Mouse (Mus musculus) heart, adult 2 months (tissue): Measurements from ENCODE around the gene Shisal2b. TPM values are rescaled to one million over a fixed set of nuclear protein-coding genes. Genes with fewer than 3 reads are reported as not detected.
"Not testable (repeated sequence)": the region's sequence is repeated elsewhere in the genome, so short reads cannot be mapped to it uniquely, and the experiment has no call there.

Source experiments
- DNase-seq, 2 experiments: peaks; one replicate each; pipeline ENCODE4 v3.0.0; 2021
- H3K27ac ChIP-seq: fragments of 200-600 bp; 2 replicates; pipeline ENCODE4 v1.8.1; 2022
- H3K27me3 ChIP-seq: fragments of 200-500 bp; 2 replicates; pipeline ENCODE4 v1.6.1; 2012; ENCODE audit warnings: mild to moderate bottlenecking, low read length, inconsistent platforms, mixed read lengths; ENCODE audit not compliant: control insufficient read depth, insufficient read depth
- H3K36me3 ChIP-seq: fragments of 200-500 bp; 2 replicates; pipeline ENCODE4 v1.6.1; 2012; ENCODE audit warnings: low read length, inconsistent platforms; ENCODE audit not compliant: control insufficient read depth, insufficient read depth
- H3K4me1 ChIP-seq: fragments of 200-500 bp; 2 replicates; pipeline ENCODE4 v1.6.1; 2011; ENCODE audit warnings: low read length; ENCODE audit not compliant: control insufficient read depth, insufficient read depth
- H3K4me3 ChIP-seq: fragments of 200-600 bp; 2 replicates; pipeline ENCODE4 v1.8.1; 2022
- H3K79me2 ChIP-seq: fragments of 200-500 bp; replicated peaks from 2 replicates; pipeline ENCODE4 v1.6.1; 2012; ENCODE audit warnings: mild to moderate bottlenecking, inconsistent platforms, low read length, moderate library complexity, mixed read lengths; ENCODE audit not compliant: control insufficient read depth, insufficient read depth
- H3K9ac ChIP-seq: fragments of 200-500 bp; 2 replicates; pipeline ENCODE4 v1.6.1; 2012; ENCODE audit warnings: low read depth, mild to moderate bottlenecking, control low read depth, inconsistent platforms, low read length, mixed read lengths
- CTCF ChIP-seq: fragments of 200-600 bp; IDR thresholded peaks from 2 replicates; pipeline ENCODE4 v1.8.1; 2022; ENCODE audit warnings: antibody characterized with exemption, mild to moderate bottlenecking, moderate library complexity
- EP300 ChIP-seq: fragments of 200-500 bp; IDR thresholded peaks from 2 replicates; pipeline ENCODE4 v1.6.1; 2011; ENCODE audit warnings: low read depth, low read length, control low read depth; ENCODE audit not compliant: insufficient read depth
- POLR2A ChIP-seq: fragments of 200-500 bp; IDR thresholded peaks from 2 replicates; pipeline ENCODE4 v1.6.1; 2011; ENCODE audit warnings: mild to moderate bottlenecking, low read depth, low read length, control low read depth; ENCODE audit not compliant: insufficient read depth
- WGBS: fragments of 180-500 bp; shearing (Covaris S2); methylation state at CpG from one replicate; pipeline ENCODE4 v1.1.7; 2018; 5-methylcytosine and 5-hydroxymethylcytosine counted together
- intact Hi-C: fragments of 180-260 bp; cut with DNase I; formaldehyde crosslinking; loops from one replicate; pipeline ENCODE4 v1.15.1; 2025
- long read RNA-seq: library from polyadenylated mRNA; stranded (forward); transcript quantifications from one replicate; pipeline ENCODE4 v2.0.0, GENCODE M21; 2021
- polyA plus RNA-seq: library from polyadenylated mRNA; depleted of rRNA; stranded (reverse); fragments of >200 nt; gene quantifications from 2 replicates; pipeline ENCODE4 v1.2.3, GENCODE M21; 2012; rRNA removed
- total RNA-seq, 2 experiments: library from RNA; stranded (reverse); gene quantifications; 2 replicates each; pipeline ENCODE4 v1.2.3; 2021

Gene Shisal2b
- total RNA-seq (not detected), polyA plus RNA-seq (not detected in 2 replicates)
- long read RNA-seq = 0 reads

- peaks cover 5% of the 10 kb centered on the region for H3K27me3 ChIP-seq
- intact Hi-C loops = no loop called here
- no peaks in the 10 kb centered on the region for H3K36me3 ChIP-seq
- H3K79me2 ChIP-seq = no peaks in the 10 kb centered on the region
- peak within 1 kb of the TSS; percentile 1; the same call in 1 of the 2 replicates for H3K9ac ChIP-seq
- H3K4me1 ChIP-seq = no peaks in the 10 kb centered on the region
- WGBS = 5% methylated on average over 38 of the region's 38 CpGs
- peak; percentile 8 to 28 for DNase-seq
- TF ChIP-seq POLR2A = no peak
- no peak for TF ChIP-seq CTCF
- no peak for TF ChIP-seq EP300
- no peak within 1 kb of the TSS for H3K27ac ChIP-seq
- peak within 1 kb of the TSS; percentile 43 for H3K4me3 ChIP-seq
These were observed at the start of gene Shisal2b for GRCm38 (mm10) chr13:104863127-104863979. Shisal2b (minus strand) TSS chr13:104863893.

DNA sequence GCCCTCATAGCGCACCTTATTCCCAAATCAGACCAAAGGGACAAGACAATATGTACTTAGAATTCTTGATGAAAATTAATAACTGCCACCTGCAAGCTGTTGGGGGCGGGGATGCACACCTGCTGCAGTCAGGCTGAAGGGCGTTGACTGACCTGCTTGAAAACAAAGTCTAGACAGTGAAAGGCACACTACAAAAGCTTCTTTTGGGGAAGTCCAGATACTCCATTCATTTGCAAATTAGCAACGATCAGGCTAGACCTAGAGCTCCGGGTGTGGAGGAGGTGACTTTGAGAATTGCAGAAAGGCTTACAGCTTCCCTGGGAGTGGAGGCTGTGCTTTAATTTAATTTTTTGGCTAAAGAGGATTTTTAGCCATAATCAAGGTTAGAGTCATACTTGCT, 47.9 kb upstream of the Shisal2b start:
- DNase-seq, H3K79me2 ChIP-seq, intact Hi-C loops, H3K4me1 ChIP-seq, H3K4me3 ChIP-seq, H3K27me3 ChIP-seq, H3K27ac ChIP-seq, H3K36me3 ChIP-seq, H3K9ac ChIP-seq: not testable (repeated sequence)
- 88% methylated on average over 5 of the region's 5 CpGs for WGBS

GRCm38 (mm10) chr13:104911006-104911405, 47.3 kb upstream of the Shisal2b start:
- H3K36me3 ChIP-seq, H3K9ac ChIP-seq, H3K4me3 ChIP-seq, H3K27ac ChIP-seq, intact Hi-C loops, H3K4me1 ChIP-seq, H3K79me2 ChIP-seq, DNase-seq, H3K27me3 ChIP-seq: not testable (repeated sequence)
- 93% methylated on average over 1 of the region's 1 CpGs for WGBS

- H3K4me1 ChIP-seq = no peaks in the 10 kb centered on the region
- H3K36me3 ChIP-seq = no peaks in the 10 kb centered on the region
- H3K27me3 ChIP-seq = no peaks in the 10 kb centered on the region
- TF ChIP-seq POLR2A (no peak), CTCF (no peak), EP300 (no peak)
- no peak overlapping the region for H3K27ac ChIP-seq
- no peak overlapping the region for H3K9ac ChIP-seq
- WGBS = 66% methylated on average over 7 of the region's 7 CpGs
- intact Hi-C loops = no loop called here
- no peak overlapping the region for H3K4me3 ChIP-seq
- no peak for DNase-seq
- H3K79me2 ChIP-seq = no peaks in the 10 kb centered on the region
These were observed 45.0 kb upstream of the Shisal2b start for GRCm38 (mm10) chr13:104908691-104909090.

DNA sequence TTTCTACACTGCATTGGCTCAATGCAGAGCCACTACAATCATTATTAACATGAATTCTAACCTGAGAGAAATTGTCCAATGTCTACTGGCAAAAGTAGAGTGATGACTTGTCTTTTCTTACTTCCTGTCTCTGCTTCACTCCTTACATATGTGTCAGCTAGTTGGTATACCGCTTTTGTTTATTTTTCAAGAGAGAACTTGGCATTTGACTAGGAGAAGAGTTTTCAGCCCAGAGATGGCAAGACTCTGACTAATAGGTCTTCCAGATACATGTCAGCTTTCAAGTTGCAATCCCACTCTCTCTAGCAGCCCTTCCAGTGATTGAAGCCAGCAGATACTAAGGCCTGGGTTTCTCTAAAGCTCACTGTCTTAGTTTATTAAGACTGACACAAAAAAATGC, 31.1 kb upstream of the Shisal2b start:
- H3K36me3 ChIP-seq = no peaks in the 10 kb centered on the region
- H3K79me2 ChIP-seq = no peaks in the 10 kb centered on the region
- WGBS = 67% methylated on average over 1 of the region's 1 CpGs
- no peak for TF ChIP-seq EP300
- TF ChIP-seq CTCF = no peak
- TF ChIP-seq POLR2A = no peak
- no peaks in the 10 kb centered on the region for H3K4me1 ChIP-seq
- no peaks in the 10 kb centered on the region for H3K27me3 ChIP-seq
- no peak overlapping the region for H3K4me3 ChIP-seq
- no peak for DNase-seq
- H3K9ac ChIP-seq = no peak overlapping the region
- H3K27ac ChIP-seq = no peak overlapping the region
- intact Hi-C loops = no loop called here

DNA sequence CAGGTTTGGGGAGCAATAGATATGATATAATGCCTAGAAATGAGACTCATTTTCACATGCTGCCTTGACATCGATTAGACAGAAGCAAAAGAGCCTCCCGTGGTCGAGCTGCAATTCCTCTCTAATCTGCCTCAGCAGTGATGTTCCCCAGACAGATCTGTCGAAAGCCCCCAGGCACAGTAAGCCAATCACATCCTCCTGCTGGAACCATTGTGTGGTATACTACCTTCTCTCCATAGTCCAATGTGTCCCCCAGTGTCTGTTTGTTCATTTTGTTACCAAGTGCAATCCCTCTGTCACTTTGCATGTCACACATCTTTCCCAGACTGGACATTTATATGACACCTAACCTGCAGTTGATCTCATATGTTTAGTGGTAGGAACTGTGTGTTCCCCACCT, 28.6 kb upstream of the Shisal2b start:
- 39% methylated on average over 4 of the region's 4 CpGs for WGBS
- Histone ChIP-seq H3K79me2 (no peaks in the 10 kb centered on the region), H3K9ac (no peak overlapping the region), H3K4me1 (no peaks in the 10 kb centered on the region), H3K27me3 (no peaks in the 10 kb centered on the region), H3K4me3 (no peak overlapping the region), H3K36me3 (no peaks in the 10 kb centered on the region), H3K27ac (no peak overlapping the region)
- TF ChIP-seq CTCF (no peak), POLR2A (no peak), EP300 (no peak)
- DNase-seq = no peak
- intact Hi-C loops = no loop called here
